Mouse (Mus musculus): Measurements from ENCODE around the gene Smim1.

Smim1 gene

DNA sequence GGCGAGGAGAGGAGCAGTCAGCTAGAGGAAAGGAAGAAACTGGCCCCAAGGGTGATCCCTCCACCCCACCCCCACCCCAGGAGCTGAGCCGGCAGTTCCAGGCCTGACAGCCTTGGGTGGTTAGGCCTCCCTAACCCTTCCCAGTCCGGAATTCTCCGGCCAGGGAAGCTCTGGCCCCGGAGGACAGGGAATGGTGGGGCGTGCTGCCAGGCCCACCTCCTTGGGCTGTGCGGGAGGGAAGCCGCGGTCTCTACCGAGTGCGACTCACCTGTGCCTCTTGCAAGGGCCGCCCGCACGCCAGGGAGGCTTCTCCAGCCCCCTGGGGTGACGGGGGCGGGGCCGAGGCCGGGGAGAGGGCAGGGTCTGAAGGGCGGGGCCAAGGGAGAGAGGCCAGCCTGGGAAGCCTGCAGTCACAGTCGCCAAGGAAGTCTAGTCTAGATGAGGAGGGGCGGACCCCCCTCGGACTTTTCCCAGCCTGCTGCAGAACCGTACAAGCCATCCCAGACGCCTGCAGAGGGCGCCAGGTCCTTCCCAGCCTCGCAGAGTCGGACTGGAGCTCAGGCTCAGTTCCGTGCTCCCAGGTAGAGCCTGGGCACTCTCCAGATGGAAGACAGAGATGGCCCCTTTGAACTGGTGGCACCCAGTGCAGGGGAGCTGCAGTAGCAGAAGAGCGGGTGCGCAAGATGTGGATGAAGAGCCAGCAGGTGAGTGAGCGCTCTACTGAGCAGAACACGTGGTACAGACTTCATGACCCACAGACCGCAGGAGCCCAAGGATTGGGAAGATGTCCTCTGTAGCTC lies at the start of gene Smim1:
Smim1 (minus strand) TSS at position 590 of the 800 bp plus-strand sequence.
- DNase-seq, result no peak

DNA sequence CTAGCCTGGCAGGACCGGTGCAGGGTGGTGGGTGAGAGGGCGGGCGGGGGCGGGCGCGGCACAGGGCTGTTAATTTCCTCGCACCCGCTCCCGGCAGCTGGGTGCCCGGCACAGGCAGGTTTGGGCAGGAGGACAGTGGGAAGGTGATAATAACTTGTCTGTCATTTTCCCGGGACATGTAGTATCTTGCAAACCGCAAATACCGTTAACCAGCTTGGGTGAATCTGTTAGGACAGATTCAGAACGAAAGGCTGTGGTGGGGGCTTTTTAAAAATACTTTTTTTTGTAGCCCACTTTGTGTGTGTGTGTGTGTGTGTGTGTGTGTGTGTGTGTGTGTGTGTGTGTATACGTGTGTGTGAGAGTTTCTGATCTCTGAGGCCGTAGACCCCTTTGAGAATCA lies 45.9 kb upstream of the Smim1 start:
- DNase-seq, result no peak

GRCm38 (mm10) chr4:154071521-154071920 lies 45.5 kb upstream of the Smim1 start:
- no peak for DNase-seq

DNA sequence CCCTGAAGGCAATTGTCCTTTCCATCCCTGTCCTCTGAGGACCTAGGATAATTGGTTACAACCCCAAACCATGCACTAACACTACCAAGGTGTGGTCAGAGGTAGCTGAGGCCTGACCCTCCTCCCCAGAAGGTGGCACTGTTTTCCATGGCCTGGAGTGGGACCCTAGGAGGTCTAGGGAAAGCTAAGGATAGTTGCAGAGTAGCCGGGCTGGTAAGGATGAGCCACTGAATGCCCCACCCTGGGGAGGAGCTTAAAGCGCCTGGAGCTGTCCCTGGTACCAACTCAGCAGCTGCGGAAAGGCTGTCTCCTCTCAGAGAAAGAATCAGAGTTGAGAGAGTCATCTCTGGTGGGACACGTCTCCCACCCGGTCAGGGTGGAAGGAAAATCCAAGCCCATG lies 44.9 kb upstream of the Smim1 start:
- DNase-seq, result no peak

GRCm38 (mm10) chr4:154064827-154065773 lies 39.1 kb upstream of the Smim1 start:
- DNase-seq, result no peak

DNA sequence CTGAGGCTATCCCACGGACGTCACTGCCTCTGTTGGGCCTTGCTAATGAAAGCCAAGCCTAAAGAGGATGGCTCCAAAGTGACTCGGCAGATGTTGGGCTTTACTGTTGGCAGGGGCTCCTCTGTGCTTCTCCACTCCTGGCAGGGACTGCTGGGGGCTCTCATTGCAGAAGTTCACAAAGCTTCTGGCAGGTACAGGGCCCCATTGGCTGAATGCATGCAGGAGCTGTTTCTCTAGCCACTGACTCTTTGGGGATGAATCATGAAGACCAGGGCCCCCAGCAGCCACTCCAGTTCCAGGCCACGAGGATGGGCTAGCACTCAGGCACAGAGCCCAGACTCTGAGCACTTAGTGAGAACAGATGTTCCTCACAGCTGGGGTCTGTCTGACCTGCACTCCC lies 31.7 kb upstream of the Smim1 start:
- DNase-seq, result no peak

- no peak for DNase-seq
Observed at GRCm38 (mm10) chr4:154056661-154057060, 30.6 kb upstream of the Smim1 start.

DNA sequence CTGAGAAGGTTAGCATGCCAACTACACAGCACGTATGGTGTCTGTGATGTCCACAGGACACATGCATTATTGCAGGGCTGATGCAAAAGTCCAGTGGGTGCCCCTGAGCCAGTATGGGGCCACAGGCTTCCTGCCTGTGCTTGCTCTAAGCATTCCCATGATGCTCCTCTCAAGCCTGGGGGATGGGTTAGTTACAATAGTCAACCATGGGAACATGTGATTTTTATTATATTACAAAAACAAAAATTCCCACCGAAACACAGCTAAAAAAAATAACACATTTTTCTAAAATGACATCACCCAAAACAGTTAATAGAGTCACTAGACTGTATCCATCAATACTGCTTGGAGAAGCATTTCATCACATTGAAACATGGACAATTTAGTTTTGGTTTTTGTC lies 30.0 kb upstream of the Smim1 start:
- no peak for DNase-seq

DNA sequence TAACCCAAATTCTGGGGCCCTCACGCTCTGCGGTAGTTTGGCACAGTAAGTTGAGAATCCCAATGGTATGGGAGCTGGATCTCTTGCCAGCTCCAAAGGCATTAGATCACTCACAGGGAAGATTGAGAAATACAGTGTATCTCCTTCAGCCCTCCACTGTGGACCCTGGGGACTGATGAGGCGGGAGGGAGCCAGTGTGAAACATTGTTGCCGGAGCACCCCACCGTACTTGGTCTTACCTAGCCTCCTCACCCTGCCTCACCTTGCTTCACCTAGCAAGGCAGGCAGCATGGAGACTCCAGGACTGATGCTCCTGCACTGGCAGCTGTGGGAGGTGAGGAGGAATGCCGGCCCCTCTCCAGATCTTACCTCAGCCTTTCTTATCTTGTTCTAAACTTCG lies 29.5 kb upstream of the Smim1 start:
- no peak for DNase-seq

GRCm38 (mm10) chr4:154053065-154053464 lies 27.0 kb upstream of the Smim1 start:
- no peak for DNase-seq

GRCm38 (mm10) chr4:154051401-154051800 lies 25.4 kb upstream of the Smim1 start:
- DNase-seq, result no peak

DNA sequence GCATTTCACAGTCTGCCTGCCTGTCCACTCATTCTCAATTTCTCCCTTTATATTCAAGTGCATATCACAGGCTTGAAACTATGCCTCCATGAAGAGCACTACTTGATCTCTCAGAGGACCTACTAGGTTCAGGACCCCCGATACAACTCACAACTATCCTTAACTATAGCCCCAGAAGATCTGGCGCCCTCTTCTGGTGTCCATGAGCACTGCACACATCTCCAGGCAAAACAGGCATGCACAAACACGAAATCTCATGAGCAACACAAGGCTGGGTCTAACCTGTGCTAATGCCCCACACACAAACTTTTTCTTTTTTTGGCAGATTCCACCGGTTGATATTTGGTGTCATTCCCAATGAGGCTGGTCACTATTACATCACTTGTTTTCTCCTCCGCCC lies 19.8 kb upstream of the Smim1 start:
- DNase-seq, result no peak

- DNase-seq, result no peak
Observed at GRCm38 (mm10) chr4:154042577-154042976, 16.5 kb upstream of the Smim1 start, which contains the start of gene Ccdc27. Gene Ccdc27 (minus strand): TSS chr4:154042677.

DNA sequence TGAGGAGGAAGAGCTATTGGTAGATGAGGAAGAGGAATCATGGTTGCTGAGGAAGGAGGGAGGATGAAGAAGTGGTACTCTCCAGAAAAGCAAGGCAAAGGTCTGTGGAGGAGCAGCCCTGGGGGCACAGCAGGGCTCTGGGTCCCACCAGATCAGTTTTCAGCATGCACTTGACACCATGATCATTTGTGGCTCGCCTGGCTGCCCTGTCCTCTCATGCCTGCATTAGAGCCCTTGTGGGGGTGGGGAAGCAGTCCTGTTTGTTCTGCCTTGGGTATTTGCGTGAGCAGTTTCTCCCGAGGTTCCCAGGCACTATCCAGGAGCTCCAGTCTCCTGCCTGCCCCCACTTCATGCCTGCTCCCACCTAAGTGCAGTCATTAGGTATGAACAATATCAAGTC lies 11.1 kb upstream of the Smim1 start:
- no peak for DNase-seq

DNA sequence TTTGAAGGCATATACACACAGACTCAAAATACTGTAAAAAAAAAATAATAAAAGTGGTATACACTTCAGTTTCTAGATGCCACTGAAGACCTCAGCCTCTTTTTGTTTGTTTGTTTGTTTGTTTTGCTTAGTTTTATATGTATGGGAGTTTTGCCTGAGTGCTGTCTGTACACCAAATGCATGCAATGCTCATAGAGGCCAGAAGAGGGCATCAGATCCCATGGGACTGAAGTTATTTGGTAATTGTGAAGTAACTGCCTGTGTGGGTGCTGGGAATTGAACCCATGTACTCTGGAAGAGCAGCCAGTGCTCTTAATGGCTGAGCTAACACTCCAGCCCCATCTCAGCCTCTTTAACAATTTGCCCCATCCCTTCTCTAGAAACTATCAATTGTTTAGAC lies 2.6 kb upstream of the Smim1 start:
- no peak for DNase-seq

DNA sequence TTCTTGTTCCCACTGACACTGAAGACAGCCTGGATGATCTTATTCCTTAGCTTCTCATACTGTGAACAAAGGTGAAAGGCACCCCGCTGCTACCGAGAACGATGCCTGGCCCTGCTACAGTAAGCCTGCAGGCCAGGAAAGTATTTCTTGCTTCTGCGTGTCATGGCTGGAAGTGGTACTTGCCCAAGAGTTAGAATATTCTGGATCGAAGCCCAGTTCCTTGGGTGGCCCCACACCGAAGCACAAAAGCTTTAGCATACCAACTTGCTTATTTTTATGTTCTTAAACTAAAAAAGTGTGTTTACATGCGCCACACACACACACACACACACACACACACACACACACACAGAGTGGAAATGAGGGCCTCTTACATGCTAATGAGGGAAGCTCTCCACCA lies 2.0 kb upstream of the Smim1 start:
- no peak for DNase-seq

DNA sequence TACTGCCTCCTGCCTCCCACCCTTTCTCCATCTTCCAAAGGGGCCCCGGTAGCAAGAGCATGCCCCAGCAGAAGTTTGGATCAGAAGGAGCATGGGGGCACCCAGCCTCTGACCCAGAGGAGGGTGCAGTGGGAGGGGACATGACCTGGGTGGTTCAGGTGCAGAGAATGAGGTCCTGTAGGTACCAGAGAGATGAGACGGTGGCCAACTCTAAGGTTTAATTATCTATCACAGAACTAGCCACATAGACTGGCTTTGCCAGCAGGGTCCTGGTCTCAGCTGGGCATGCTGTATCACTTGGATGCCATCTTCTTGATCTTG lies 371 bp upstream of the Smim1 start:
- DNase-seq, result no peak

GRCm38 (mm10) chr4:154024729-154025521 lies 1.1 kb downstream of the Smim1 start:
- no peak for DNase-seq

- DNase-seq, result no peak
Observed at GRCm38 (mm10) chr4:154023754-154024601, 2.1 kb downstream of the Smim1 start.

GRCm38 (mm10) chr4:154022844-154023243 lies 3.2 kb downstream of the Smim1 start:
- no peak for DNase-seq

DNA sequence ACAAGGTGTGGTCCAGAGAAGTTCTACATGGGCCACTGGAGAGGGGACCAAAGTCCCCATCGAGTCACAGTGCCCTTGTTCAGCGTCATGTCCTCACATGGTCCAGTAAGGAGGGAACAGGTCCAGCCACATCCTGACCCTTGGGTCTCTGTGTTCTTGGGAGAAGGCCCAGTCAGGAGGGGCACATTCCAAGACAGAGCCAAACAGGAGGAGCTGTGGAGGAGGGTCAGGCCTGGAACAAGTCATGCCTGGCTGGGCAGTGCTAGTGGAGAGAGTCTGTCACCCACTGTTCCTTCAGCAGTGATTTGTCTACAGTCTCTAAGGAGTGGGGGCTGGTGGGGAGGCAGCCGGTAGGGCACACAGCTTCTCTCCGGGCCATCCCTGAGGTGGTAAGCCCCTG lies 3.6 kb downstream of the Smim1 start:
- DNase-seq, result no peak

GRCm38 (mm10) chr4:154021432-154021831 lies 4.6 kb downstream of the Smim1 start:
- no peak for DNase-seq

All from thymus, adult 18-20 months (tissue).